Mouse (Mus musculus) heart, embryonic 16.5 days (tissue): ENCODE data around the gene Golga3. TPM values are rescaled to one million over a fixed set of nuclear protein-coding genes. Genes with fewer than 3 reads are reported as not detected.
A peak's percentile ranks its signal among the peaks of the same experiment; 100 is the strongest.

Experiments
- ATAC-seq: fragments of 200-750 bp; cut with Nextera tagmentation; replicated peaks from 2 replicates; pipeline ENCODE4 v1.8.0; 2017; ENCODE audit warnings: moderate number of reproducible peaks; ENCODE audit not compliant: insufficient read depth, low FRiP score; ENCODE audit errors: extremely low read depth
- H3K27ac ChIP-seq: fragments of 300-500 bp; sonication (generic); 2 replicates; pipeline ENCODE4 v1.5.1; 2014; ENCODE audit warnings: mild to moderate bottlenecking, low read length, control low read depth, moderate library complexity
- H3K27me3 ChIP-seq: fragments of 300-500 bp; sonication (generic); 2 replicates; pipeline ENCODE4 v1.6.1; 2014; ENCODE audit warnings: low read length, mixed read lengths; ENCODE audit not compliant: control insufficient read depth, insufficient read depth
- H3K36me3 ChIP-seq: fragments of 300-500 bp; sonication (generic); 2 replicates; pipeline ENCODE4 v1.6.1; 2014; ENCODE audit not compliant: control insufficient read depth, insufficient read depth
- H3K4me1 ChIP-seq: fragments of 300-500 bp; sonication (generic); 2 replicates; pipeline ENCODE4 v1.6.1; 2014; ENCODE audit warnings: low read length, mixed read lengths; ENCODE audit not compliant: control insufficient read depth, insufficient read depth
- H3K4me2 ChIP-seq: fragments of 300-500 bp; sonication (generic); 2 replicates; pipeline ENCODE4 v1.6.1; 2014; ENCODE audit warnings: low read depth, mild to moderate bottlenecking, control low read depth, low read length
- H3K4me3 ChIP-seq: fragments of 300-500 bp; sonication (generic); 2 replicates; pipeline ENCODE4 v1.5.1; 2014; ENCODE audit warnings: mild to moderate bottlenecking, control low read depth, low read length
- H3K9ac ChIP-seq: fragments of 300-500 bp; sonication (generic); 2 replicates; pipeline ENCODE4 v1.6.1; 2014; ENCODE audit warnings: low read length, control low read depth
- H3K9me3 ChIP-seq: fragments of 300-500 bp; sonication (generic); replicated peaks from 2 replicates; pipeline ENCODE4 v1.6.1; 2016; ENCODE audit warnings: low read length; ENCODE audit not compliant: control insufficient read depth
- WGBS: fragments of 180-500 bp; shearing (Covaris S2); extraction: QIAGEN DNeasy Blood & Tissue Kit; methylation state at CpG from one replicate; pipeline ENCODE4 v1.1.7; 2014; 5-methylcytosine and 5-hydroxymethylcytosine counted together
- polyA plus RNA-seq: library from polyadenylated mRNA; unstranded; fragments of >200 nt; fragmentation: Nextera tagmentation; extraction: Ambion mirVana; gene quantifications from 2 replicates; pipeline ENCODE4 v1.2.1, GENCODE M21; 2015

Golga3 gene
- polyA plus RNA-seq, 1 experiment from 2014 or later = 14.9 TPM

- Histone ChIP-seq H3K27me3 (no peaks in the 10 kb centered on the region), H3K27ac (no peak overlapping the region), H3K4me2 (no peak overlapping the region), H3K9ac (no peak overlapping the region), H3K4me3 (no peak overlapping the region), H3K4me1 (peaks cover under 1% of the 10 kb centered on the region), H3K36me3 (peaks cover 48% of the 10 kb centered on the region), H3K9me3 (no peaks in the 10 kb centered on the region)
- ATAC-seq = no peak
- 82% methylated on average over 3 of the region's 3 CpGs for WGBS
These were observed 48.6 kb downstream of the Golga3 start for GRCm38 (mm10) chr5:110225056-110225455.

- no peak overlapping the region for H3K4me2 ChIP-seq
- no peak overlapping the region for H3K9ac ChIP-seq
- no peaks in the 10 kb centered on the region for H3K9me3 ChIP-seq
- WGBS = 45% methylated on average over 1 of the region's 1 CpGs
- ATAC-seq = no peak
- H3K27ac ChIP-seq = no peak overlapping the region
- peaks cover 28% of the 10 kb centered on the region for H3K36me3 ChIP-seq
- no peaks in the 10 kb centered on the region for H3K27me3 ChIP-seq
- peaks cover 11% of the 10 kb centered on the region for H3K4me1 ChIP-seq
- no peak overlapping the region for H3K4me3 ChIP-seq
These were observed 50.9 kb downstream of the Golga3 start for GRCm38 (mm10) chr5:110227336-110227883.

GRCm38 (mm10) chr5:110230401-110230779 is 53.9 kb downstream of the Golga3 start:
- H3K9ac ChIP-seq = peak overlapping the region; percentile 98
- ATAC-seq = no peak
- H3K4me2 ChIP-seq = peak overlapping the region; percentile 88
- no peaks in the 10 kb centered on the region for H3K27me3 ChIP-seq
- H3K9me3 ChIP-seq = no peaks in the 10 kb centered on the region
- peaks cover 18% of the 10 kb centered on the region for H3K36me3 ChIP-seq
- peak overlapping the region; percentile 96 for H3K27ac ChIP-seq
- H3K4me3 ChIP-seq = peak overlapping the region; percentile 98
- H3K4me1 ChIP-seq = peaks cover 11% of the 10 kb centered on the region
- 7% methylated on average over 8 of the region's 8 CpGs for WGBS

- peak; percentile 93 for ATAC-seq
- WGBS = under 1% methylated on average over 77 of the region's 81 CpGs
- peaks cover 11% of the 10 kb centered on the region for H3K4me1 ChIP-seq
- peak within 1 kb of the TSS; percentile 98 for H3K9ac ChIP-seq
- peak within 1 kb of the TSS; percentile 88 for H3K4me2 ChIP-seq
- H3K27ac ChIP-seq = peak within 1 kb of the TSS; percentile 96
- no peaks in the 10 kb centered on the region for H3K27me3 ChIP-seq
- H3K9me3 ChIP-seq = no peaks in the 10 kb centered on the region
- H3K36me3 ChIP-seq = peaks cover 20% of the 10 kb centered on the region
- H3K4me3 ChIP-seq = peak within 1 kb of the TSS; percentile 98
These were observed 54.4 kb downstream of the Golga3 start, which contains the start of gene Ankle2 for GRCm38 (mm10) chr5:110230780-110231461. Ankle2 (plus strand) TSS chr5:110231004.

GRCm38 (mm10) chr5:110231638-110232037 is 55.1 kb downstream of the Golga3 start:
- Histone ChIP-seq H3K27me3 (no peaks in the 10 kb centered on the region), H3K4me3 (peak overlapping the region; percentile 98)
- WGBS = 42% methylated on average over 13 of the region's 13 CpGs

GRCm38 (mm10) chr5:110232346-110232745 is 55.8 kb downstream of the Golga3 start:
- no peak overlapping the region for H3K9ac ChIP-seq
- H3K4me2 ChIP-seq = peak overlapping the region; percentile 88; the same call in 1 of the 2 replicates

More at GRCm38 (mm10) chr5:110231638-110232037, 55.1 kb downstream of the Golga3 start:
- Histone ChIP-seq H3K4me2 (peak overlapping the region; percentile 88), H3K9me3 (no peaks in the 10 kb centered on the region), H3K27ac (no peak overlapping the region), H3K9ac (peak overlapping the region; percentile 98), H3K36me3 (peaks cover 20% of the 10 kb centered on the region), H3K4me1 (peaks cover 11% of the 10 kb centered on the region)
- ATAC-seq = no peak

GRCm38 (mm10) chr5:110244091-110244490 is 67.6 kb downstream of the Golga3 start:
- Histone ChIP-seq H3K9ac (no peak overlapping the region), H3K36me3 (peaks cover 58% of the 10 kb centered on the region), H3K27ac (no peak overlapping the region), H3K4me1 (no peaks in the 10 kb centered on the region), H3K9me3 (no peaks in the 10 kb centered on the region), H3K4me3 (no peak overlapping the region), H3K4me2 (no peak overlapping the region), H3K27me3 (no peaks in the 10 kb centered on the region)
- 76% methylated on average over 2 of the region's 2 CpGs for WGBS
- ATAC-seq = no peak

More at GRCm38 (mm10) chr5:110232346-110232745, 55.8 kb downstream of the Golga3 start:
- Histone ChIP-seq H3K4me3 (no peak overlapping the region), H3K27me3 (no peaks in the 10 kb centered on the region), H3K36me3 (peaks cover 24% of the 10 kb centered on the region), H3K9me3 (no peaks in the 10 kb centered on the region), H3K27ac (no peak overlapping the region), H3K4me1 (peaks cover 11% of the 10 kb centered on the region)
- no peak for ATAC-seq
- WGBS = 75% methylated on average over 6 of the region's 6 CpGs

GRCm38 (mm10) chr5:110266941-110267340 is 90.4 kb downstream of the Golga3 start:
- ATAC-seq = no peak
- 80% methylated on average over 4 of the region's 4 CpGs for WGBS

More at GRCm38 (mm10) chr5:110266941-110267340, 90.4 kb downstream of the Golga3 start:
- Histone ChIP-seq H3K27ac (no peak overlapping the region), H3K27me3 (no peaks in the 10 kb centered on the region), H3K36me3 (peaks cover 26% of the 10 kb centered on the region), H3K4me2 (no peak overlapping the region), H3K4me1 (peaks cover 7% of the 10 kb centered on the region), H3K9me3 (no peaks in the 10 kb centered on the region), H3K4me3 (no peak overlapping the region), H3K9ac (no peak overlapping the region)
